Mouse (Mus musculus): ENCODE measurements around the gene Srr. TPM values are rescaled to one million over a fixed set of nuclear protein-coding genes. Genes with fewer than 3 reads are reported as not detected.

Gene Srr
- polyA plus RNA-seq, 1 experiment from 2014 or later = 24.0 TPM

DNA sequence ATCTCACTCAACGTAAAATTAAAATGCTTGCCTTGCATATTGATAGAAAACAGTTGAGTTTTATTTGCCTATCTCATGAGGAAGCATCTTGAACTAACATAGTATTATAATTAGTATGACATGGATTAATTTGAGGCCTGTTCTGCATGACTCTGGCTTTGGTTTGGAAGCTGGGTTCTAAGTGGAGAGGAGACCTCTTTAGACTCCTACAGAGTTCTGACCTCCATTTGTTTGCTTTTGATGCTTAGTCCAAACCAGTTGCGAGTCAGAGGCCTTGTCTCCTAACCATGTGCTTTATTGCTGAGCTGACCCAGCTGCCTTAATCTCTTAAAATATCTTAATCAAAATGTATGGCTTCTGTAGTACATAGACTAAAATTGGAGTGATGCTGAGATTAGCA, 31.9 kb upstream of the Srr start:
- no peak overlapping the region for H3K9ac ChIP-seq (ENCODE audit: low read depth, low read length)
- WGBS = 70% methylated on average over 2 of the region's 2 CpGs
- no peak overlapping the region for H3K4me3 ChIP-seq (ENCODE audit: low read length)
- H3K36me3 ChIP-seq (ENCODE audit: control insufficient read depth, insufficient read depth, low read length) = peaks cover 6% of the 10 kb centered on the region; the same call in 1 of the 2 replicates
- H3K27ac ChIP-seq (ENCODE audit: low read depth, low read length) = no peak overlapping the region
- no peak for ATAC-seq (ENCODE audit: low FRiP score, low TSS enrichment)
- no peaks in the 10 kb centered on the region for H3K27me3 ChIP-seq (ENCODE audit: control insufficient read depth, insufficient read depth, low read length)
- no peaks in the 10 kb centered on the region for H3K4me1 ChIP-seq (ENCODE audit: control insufficient read depth, insufficient read depth, low read length)
- H3K9me3 ChIP-seq (ENCODE audit: control insufficient read depth, low read length) = no peaks in the 10 kb centered on the region
- H3K4me2 ChIP-seq (replicated peaks; ENCODE audit: low read depth, low read length) = no peak overlapping the region

DNA sequence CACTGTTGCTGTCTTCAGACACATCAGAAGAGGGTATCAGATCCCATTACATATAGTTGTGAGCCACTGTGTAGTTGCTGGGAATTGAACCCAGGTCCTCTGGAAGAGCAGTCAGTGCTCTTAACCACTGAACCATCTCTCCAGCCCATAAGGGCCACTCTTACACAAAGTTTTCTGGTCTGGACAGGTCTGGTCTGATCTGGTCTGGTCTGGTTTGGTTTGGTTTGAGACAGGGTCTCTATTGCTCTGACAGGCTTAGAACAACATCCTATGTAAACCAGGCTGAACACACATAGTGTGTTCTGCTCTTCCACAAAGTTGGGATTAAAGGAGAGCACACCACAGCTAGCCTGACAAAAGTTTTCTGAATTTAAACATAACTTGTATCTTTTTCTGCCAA, 30.3 kb upstream of the Srr start:
- Histone ChIP-seq H3K9me3 (ENCODE audit: control insufficient read depth, low read length) (no peaks in the 10 kb centered on the region), H3K4me2 (replicated peaks; ENCODE audit: low read depth, low read length) (no peak overlapping the region), H3K27me3 (ENCODE audit: control insufficient read depth, insufficient read depth, low read length) (no peaks in the 10 kb centered on the region), H3K4me3 (ENCODE audit: low read length) (no peak overlapping the region), H3K36me3 (ENCODE audit: control insufficient read depth, insufficient read depth, low read length) (peaks cover 8% of the 10 kb centered on the region; the same call in 1 of the 2 replicates), H3K4me1 (ENCODE audit: control insufficient read depth, insufficient read depth, low read length) (no peaks in the 10 kb centered on the region), H3K9ac (ENCODE audit: low read depth, low read length) (no peak overlapping the region), H3K27ac (ENCODE audit: low read depth, low read length) (no peak overlapping the region)
- no peak for ATAC-seq (ENCODE audit: low FRiP score, low TSS enrichment)

DNA sequence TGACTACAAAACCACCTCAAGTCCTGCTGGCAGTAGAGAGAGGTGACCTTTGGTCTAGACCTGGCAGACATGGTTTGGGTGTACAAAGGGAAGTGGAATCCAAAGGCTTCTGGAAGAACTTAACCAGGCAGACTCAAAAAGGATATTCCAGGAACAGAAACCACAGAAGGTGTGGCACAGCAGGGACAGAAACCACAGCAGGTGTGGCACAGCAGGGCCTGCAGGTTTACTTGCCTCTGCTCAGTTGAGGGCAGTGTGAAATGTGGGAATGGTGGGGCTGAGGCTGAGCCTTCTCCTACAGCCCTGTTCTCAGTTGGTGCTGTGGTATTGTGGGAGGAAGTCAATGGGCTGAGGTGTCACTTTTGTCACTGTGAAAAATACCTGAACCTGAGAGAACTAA, 29.2 kb upstream of the Srr start:
- H3K4me1 ChIP-seq (ENCODE audit: control insufficient read depth, insufficient read depth, low read length) = no peaks in the 10 kb centered on the region
- H3K9ac ChIP-seq (ENCODE audit: low read depth, low read length) = no peak overlapping the region
- no peak overlapping the region for H3K4me2 ChIP-seq (replicated peaks; ENCODE audit: low read depth, low read length)
- no peak overlapping the region for H3K27ac ChIP-seq (ENCODE audit: low read depth, low read length)
- H3K9me3 ChIP-seq (ENCODE audit: control insufficient read depth, low read length) = no peaks in the 10 kb centered on the region
- no peak for ATAC-seq (ENCODE audit: low FRiP score, low TSS enrichment)
- no peak overlapping the region for H3K4me3 ChIP-seq (ENCODE audit: low read length)
- peaks cover 12% of the 10 kb centered on the region; the same call in 1 of the 2 replicates for H3K36me3 ChIP-seq (ENCODE audit: control insufficient read depth, insufficient read depth, low read length)
- no peaks in the 10 kb centered on the region for H3K27me3 ChIP-seq (ENCODE audit: control insufficient read depth, insufficient read depth, low read length)

DNA sequence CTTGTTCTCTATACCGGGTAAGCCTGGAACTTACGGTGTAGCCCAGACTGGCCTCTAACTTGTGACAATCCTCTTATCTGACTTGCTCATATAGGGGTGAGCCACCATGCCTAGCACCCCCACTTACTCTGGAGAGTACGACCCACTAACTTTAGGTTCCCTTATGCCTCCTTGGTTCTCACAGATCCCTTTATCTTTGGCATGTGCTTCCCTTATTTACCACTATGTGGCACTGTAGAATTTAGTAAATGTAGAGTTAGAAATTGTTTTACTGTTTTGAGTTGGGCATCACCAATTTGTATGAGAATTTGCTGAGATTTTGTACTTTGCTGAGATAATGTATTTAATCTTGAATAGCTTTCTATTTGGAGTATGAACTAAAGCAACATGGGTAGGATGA, 20.6 kb upstream of the Srr start:
- no peaks in the 10 kb centered on the region for H3K4me1 ChIP-seq (ENCODE audit: control insufficient read depth, insufficient read depth, low read length)
- no peaks in the 10 kb centered on the region for H3K27me3 ChIP-seq (ENCODE audit: control insufficient read depth, insufficient read depth, low read length)
- ATAC-seq (ENCODE audit: low FRiP score, low TSS enrichment) = no peak; the same call in 1 of the 2 replicates
- no peak overlapping the region for H3K4me2 ChIP-seq (replicated peaks; ENCODE audit: low read depth, low read length)
- H3K27ac ChIP-seq (ENCODE audit: low read depth, low read length) = no peak overlapping the region
- 79% methylated on average over 3 of the region's 3 CpGs for WGBS
- H3K36me3 ChIP-seq (ENCODE audit: control insufficient read depth, insufficient read depth, low read length) = peaks cover 40% of the 10 kb centered on the region
- H3K4me3 ChIP-seq (ENCODE audit: low read length) = no peak overlapping the region
- no peaks in the 10 kb centered on the region for H3K9me3 ChIP-seq (ENCODE audit: control insufficient read depth, low read length)
- H3K9ac ChIP-seq (ENCODE audit: low read depth, low read length) = no peak overlapping the region

DNA sequence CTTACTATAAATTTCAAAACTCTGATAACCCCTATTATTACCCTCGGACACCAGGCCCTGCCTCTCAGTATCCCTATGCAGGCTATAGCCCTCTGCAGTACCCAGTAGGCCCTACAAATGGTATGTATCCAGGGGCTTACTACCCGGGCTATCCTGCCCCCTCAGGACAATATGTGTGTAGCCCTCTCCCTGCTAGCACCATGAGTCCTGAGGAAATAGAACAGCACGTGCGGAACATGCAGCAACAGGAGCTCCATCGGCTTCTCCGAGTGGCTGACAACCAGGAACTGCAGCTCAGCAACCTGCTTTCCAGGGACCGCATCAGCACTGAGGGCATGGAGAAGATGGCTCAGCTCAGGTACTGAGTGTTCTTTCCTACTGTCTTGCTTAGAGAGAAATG, 4.6 kb upstream of the Srr start:
- Histone ChIP-seq H3K36me3 (ENCODE audit: control insufficient read depth, insufficient read depth, low read length) (peaks cover 45% of the 10 kb centered on the region), H3K9ac (ENCODE audit: low read depth, low read length) (no peak overlapping the region), H3K9me3 (ENCODE audit: control insufficient read depth, low read length) (no peaks in the 10 kb centered on the region), H3K27ac (ENCODE audit: low read depth, low read length) (no peak overlapping the region), H3K27me3 (ENCODE audit: control insufficient read depth, insufficient read depth, low read length) (no peaks in the 10 kb centered on the region), H3K4me1 (ENCODE audit: control insufficient read depth, insufficient read depth, low read length) (peaks cover 7% of the 10 kb centered on the region; the same call in 1 of the 2 replicates), H3K4me3 (ENCODE audit: low read length) (no peak overlapping the region), H3K4me2 (replicated peaks; ENCODE audit: low read depth, low read length) (no peak overlapping the region)
- WGBS = 91% methylated on average over 7 of the region's 7 CpGs
- no peak for ATAC-seq (ENCODE audit: low FRiP score, low TSS enrichment)

DNA sequence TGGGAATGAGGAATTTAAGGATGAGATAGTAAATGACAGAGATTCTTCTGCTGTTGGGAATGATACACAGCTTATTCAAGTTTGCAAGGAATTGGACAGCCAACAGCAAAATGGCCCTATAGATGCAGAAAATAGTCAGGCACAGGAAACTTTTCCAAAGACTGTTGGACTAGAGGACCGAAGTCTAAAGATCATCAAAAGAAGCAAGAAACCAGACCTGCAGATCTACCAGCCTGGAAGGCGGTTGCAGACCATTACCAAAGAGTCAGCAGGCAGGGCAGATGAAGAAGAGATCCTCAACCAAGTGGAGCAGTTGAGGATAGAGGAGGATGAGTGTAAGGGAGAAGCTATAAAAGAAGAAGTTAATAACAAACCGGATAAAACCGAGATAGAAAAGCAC, 3.4 kb upstream of the Srr start:
- Histone ChIP-seq H3K27me3 (ENCODE audit: control insufficient read depth, insufficient read depth, low read length) (no peaks in the 10 kb centered on the region), H3K36me3 (ENCODE audit: control insufficient read depth, insufficient read depth, low read length) (peaks cover 34% of the 10 kb centered on the region), H3K4me1 (ENCODE audit: control insufficient read depth, insufficient read depth, low read length) (peaks cover 13% of the 10 kb centered on the region), H3K4me3 (ENCODE audit: low read length) (no peak overlapping the region), H3K27ac (ENCODE audit: low read depth, low read length) (no peak overlapping the region), H3K4me2 (replicated peaks; ENCODE audit: low read depth, low read length) (no peak overlapping the region), H3K9ac (ENCODE audit: low read depth, low read length) (no peak overlapping the region), H3K9me3 (ENCODE audit: control insufficient read depth, low read length) (no peaks in the 10 kb centered on the region)
- no peak for ATAC-seq (ENCODE audit: low FRiP score, low TSS enrichment)
- WGBS = 90% methylated on average over 4 of the region's 4 CpGs

DNA sequence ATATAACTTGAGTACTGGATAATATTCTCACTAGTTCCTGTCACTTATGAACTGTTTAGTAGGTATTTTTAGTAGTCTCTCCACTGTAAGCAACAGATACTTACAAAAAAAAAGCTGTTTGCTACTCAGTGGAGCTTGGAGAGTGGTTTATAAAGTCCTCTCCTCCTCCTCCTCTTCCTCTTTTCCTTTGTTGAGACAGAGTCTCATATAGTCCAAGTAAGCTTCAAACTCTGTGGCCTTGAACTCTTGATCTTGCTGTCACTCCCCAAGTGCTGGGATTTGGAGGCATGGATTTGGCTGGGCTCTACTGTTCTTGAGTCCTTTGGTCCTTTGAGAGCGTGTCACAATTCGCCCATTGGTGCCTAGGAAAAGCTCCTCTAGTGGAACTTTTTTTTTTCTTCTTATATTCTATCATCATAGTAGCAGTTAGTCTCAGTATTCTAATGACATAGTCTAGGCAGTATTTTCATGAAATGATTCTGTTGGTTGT, 1.5 kb upstream of the Srr start:
- Histone ChIP-seq H3K27ac (ENCODE audit: low read depth, low read length) (no peak overlapping the region), H3K9me3 (ENCODE audit: control insufficient read depth, low read length) (no peaks in the 10 kb centered on the region), H3K9ac (ENCODE audit: low read depth, low read length) (no peak overlapping the region), H3K4me3 (ENCODE audit: low read length) (no peak overlapping the region), H3K36me3 (ENCODE audit: control insufficient read depth, insufficient read depth, low read length) (peaks cover 19% of the 10 kb centered on the region; the same call in 1 of the 2 replicates), H3K4me2 (replicated peaks; ENCODE audit: low read depth, low read length) (no peak overlapping the region; the same call in 1 of the 2 replicates), H3K27me3 (ENCODE audit: control insufficient read depth, insufficient read depth, low read length) (no peaks in the 10 kb centered on the region), H3K4me1 (ENCODE audit: control insufficient read depth, insufficient read depth, low read length) (peaks cover 13% of the 10 kb centered on the region)
- ATAC-seq (ENCODE audit: low FRiP score, low TSS enrichment) = no peak
- 96% methylated on average over 2 of the region's 2 CpGs for WGBS

DNA sequence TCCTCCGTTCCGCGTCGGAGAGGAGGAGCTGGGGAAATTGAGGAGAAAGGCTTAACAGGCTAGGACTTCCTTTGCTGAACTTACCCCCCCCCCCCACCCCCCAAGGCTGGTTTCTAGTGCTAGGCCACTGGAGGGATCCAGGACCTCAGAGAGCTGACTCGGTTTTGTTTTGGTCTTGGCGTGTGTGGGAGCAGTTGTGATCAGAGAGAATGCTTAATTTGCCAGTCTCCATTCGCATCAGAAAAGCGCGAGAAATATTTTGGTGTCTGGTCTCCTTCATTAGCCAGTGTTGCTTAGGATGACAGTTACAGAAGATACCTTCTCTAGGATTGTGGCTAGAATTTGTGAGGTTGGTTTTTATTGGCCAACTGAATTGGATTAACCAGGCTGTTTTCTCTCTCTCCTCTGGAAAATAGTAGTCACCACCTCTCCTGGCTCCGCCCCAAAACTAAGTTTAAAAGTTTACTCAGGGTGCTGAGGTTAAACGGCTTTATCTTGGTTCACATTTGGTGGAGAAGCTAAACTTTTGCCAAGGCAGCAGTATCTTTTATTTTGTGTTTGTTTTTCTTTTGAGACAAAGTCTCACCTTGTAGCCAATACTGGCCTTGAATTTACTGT, 749 bp upstream of the Srr start:
- no peaks in the 10 kb centered on the region for H3K9me3 ChIP-seq (ENCODE audit: control insufficient read depth, low read length)
- peak overlapping the region; percentile 98 for H3K27ac ChIP-seq (ENCODE audit: low read depth, low read length)
- peak overlapping the region; percentile 85 for H3K9ac ChIP-seq (ENCODE audit: low read depth, low read length)
- H3K27me3 ChIP-seq (ENCODE audit: control insufficient read depth, insufficient read depth, low read length) = no peaks in the 10 kb centered on the region
- H3K36me3 ChIP-seq (ENCODE audit: control insufficient read depth, insufficient read depth, low read length) = peaks cover 13% of the 10 kb centered on the region; the same call in 1 of the 2 replicates
- ATAC-seq (ENCODE audit: low FRiP score, low TSS enrichment) = no peak; the same call in 1 of the 2 replicates
- H3K4me1 ChIP-seq (ENCODE audit: control insufficient read depth, insufficient read depth, low read length) = peaks cover 13% of the 10 kb centered on the region
- peak overlapping the region; percentile 91 for H3K4me3 ChIP-seq (ENCODE audit: low read length)
- peak overlapping the region; percentile 63 for H3K4me2 ChIP-seq (replicated peaks; ENCODE audit: low read depth, low read length)
- WGBS = 5% methylated on average over 11 of the region's 11 CpGs

DNA sequence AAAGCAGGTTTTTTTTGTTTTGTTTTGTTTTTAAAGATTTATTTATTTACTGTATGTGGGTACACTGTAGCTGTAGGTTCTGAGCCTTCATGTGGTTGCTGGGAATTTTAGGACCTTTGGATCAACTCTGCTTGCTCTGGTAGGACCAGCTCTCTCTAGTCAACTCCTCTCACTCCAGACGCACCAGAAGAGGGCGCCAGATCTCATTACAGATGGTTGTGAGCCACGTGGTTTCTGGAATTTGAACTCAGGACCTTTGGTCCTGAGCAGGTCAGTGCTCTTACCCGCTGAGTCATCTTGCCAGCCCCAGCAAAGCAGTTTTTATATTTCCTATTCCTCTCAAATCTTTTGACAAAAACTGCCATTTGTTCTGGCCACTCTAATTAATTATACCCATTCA, 1.6 kb downstream of the Srr start:
- Histone ChIP-seq H3K4me1 (ENCODE audit: control insufficient read depth, insufficient read depth, low read length) (peaks cover 13% of the 10 kb centered on the region), H3K27me3 (ENCODE audit: control insufficient read depth, insufficient read depth, low read length) (no peaks in the 10 kb centered on the region), H3K4me3 (ENCODE audit: low read length) (no peak overlapping the region), H3K27ac (ENCODE audit: low read depth, low read length) (no peak overlapping the region), H3K9ac (ENCODE audit: low read depth, low read length) (no peak overlapping the region), H3K36me3 (ENCODE audit: control insufficient read depth, insufficient read depth, low read length) (peaks cover 3% of the 10 kb centered on the region; the same call in 1 of the 2 replicates), H3K4me2 (replicated peaks; ENCODE audit: low read depth, low read length) (no peak overlapping the region; the same call in 1 of the 2 replicates), H3K9me3 (ENCODE audit: control insufficient read depth, low read length) (no peaks in the 10 kb centered on the region)
- ATAC-seq (ENCODE audit: low FRiP score, low TSS enrichment) = no peak
- 67% methylated on average over 4 of the region's 4 CpGs for WGBS

Measured in kidney, embryonic 14.5 days (tissue).